Mouse (Mus musculus): Measurements from ENCODE around the gene Cdk9.

DNA sequence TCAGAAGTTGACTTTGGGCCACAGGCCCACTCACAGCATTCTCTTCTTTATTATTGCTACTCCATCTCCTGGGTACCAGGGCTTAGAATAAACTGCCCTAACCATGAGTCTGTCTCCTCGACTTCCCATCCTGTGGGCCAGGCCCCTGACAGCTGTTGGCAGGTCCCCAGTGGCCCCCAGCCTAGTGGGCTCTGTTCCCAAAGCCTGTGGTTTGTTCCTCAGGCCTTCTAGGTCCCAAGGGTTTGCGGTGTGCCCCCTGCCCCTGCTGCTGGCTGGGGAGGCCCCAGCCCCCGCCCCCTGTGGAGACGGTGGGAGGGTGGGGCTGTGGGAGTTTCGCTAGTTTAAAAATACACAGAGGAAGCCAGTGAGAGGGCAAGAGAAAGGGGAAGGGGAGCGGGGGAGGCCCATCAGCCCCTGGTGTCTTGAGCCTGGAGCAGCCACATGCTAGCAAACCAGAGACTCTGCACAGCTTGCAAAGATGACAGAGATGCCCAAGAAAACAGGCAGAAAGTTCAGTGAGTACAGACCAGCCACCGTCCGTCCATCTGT is 7.9 kb upstream of the Cdk9 start, which contains the start of gene Sh2d3c:
- no peak for TF ChIP-seq CTCF (IDR thresholded peaks at IDR 0.05; ENCODE audit: borderline replicate concordance, extremely low read depth, insufficient read depth, insufficient read length)
- no peak for TF ChIP-seq POLR2A (IDR thresholded peaks at IDR 0.05; ENCODE audit: borderline replicate concordance, extremely low read depth, insufficient read depth, insufficient read length, poor library complexity, severe bottlenecking)
